16 mouse cellular contexts compared by ENCODE assay signal in genomic region chr3:37705436-37705835, GRCm38 (mm10). TPM values are rescaled to one million over a fixed set of nuclear protein-coding genes. Genes with fewer than 3 reads are reported as not detected.
A peak's percentile ranks its signal among the peaks of the same experiment; 100 is the strongest.
DNase-seq lines count a peak whose midpoint lies in the region; ATAC-seq and TF ChIP-seq lines count a peak whose summit lies in the region.
"Had no signal": no experiment of that assay in that cellular context is flagged by ENCODE, and none has a peak within 500 bp of the region (broad histone marks: within the 10 kb centered on the region; RNA-seq: fewer than 3 reads in every experiment).

No protein-coding gene starts in this region.

- no peak for TF ChIP-seq CTCF in lung, embryonic 14.5 days (IDR thresholded peaks at IDR 0.05; ENCODE audit: low read depth)

- intact Hi-C loops in heart, postnatal 10 days (cut with DNase I) = no loop called here

- peaks cover 6% of the 10 kb centered on the region; the same call in 1 of the 2 replicates for H3K27me3 ChIP-seq in heart, embryonic 12.5 days (replicated peaks)
- no peaks in the 10 kb centered on the region for H3K27me3 ChIP-seq in lung, embryonic 14.5 days (ENCODE audit: insufficient read depth, low read length)
- H3K27me3 ChIP-seq in embryonic facial prominence, embryonic 12.5 days = no peaks in the 10 kb centered on the region
- no peaks in the 10 kb centered on the region for H3K27me3 ChIP-seq in limb, embryonic 13.5 days
- H3K27me3 ChIP-seq: midbrain, embryonic 12.5 days; neural tube, embryonic 13.5 days had no signal

- DNase-seq in heart, postnatal 10 days = no peak
- DNase-seq in lung, embryonic 14.5 days = peak; percentile 28
- DNase-seq in lung, postnatal 25 days (ENCODE audit: low spot score) = no peak
- DNase-seq in cerebellum, postnatal 14 days = no peak
- no peak for DNase-seq in cerebellum, adult 8-10 months
- DNase-seq: cerebellum, adult 2 months; gastrocnemius, postnatal 25 days; right cerebral cortex, adult 18-20 months; thymus, postnatal 25 days had no signal

- peaks cover 19% of the 10 kb centered on the region; the same call in 1 of the 2 replicates for H3K9me3 ChIP-seq in heart, embryonic 12.5 days (replicated peaks)
- no peaks in the 10 kb centered on the region for H3K9me3 ChIP-seq in lung, embryonic 14.5 days (ENCODE audit: low read depth, low read length)
- no peaks in the 10 kb centered on the region for H3K9me3 ChIP-seq in embryonic facial prominence, embryonic 12.5 days
- peaks cover 5% of the 10 kb centered on the region; the same call in 1 of the 2 replicates for H3K9me3 ChIP-seq in limb, embryonic 13.5 days
- H3K9me3 ChIP-seq: midbrain, embryonic 12.5 days; neural tube, embryonic 13.5 days had no signal

- H3K4me1 ChIP-seq in heart, embryonic 12.5 days (replicated peaks) = peaks cover 13% of the 10 kb centered on the region
- H3K4me1 ChIP-seq in lung, embryonic 14.5 days (ENCODE audit: insufficient read depth) = peaks cover 5% of the 10 kb centered on the region; the same call in 1 of the 2 replicates
- H3K4me1 ChIP-seq in embryonic facial prominence, embryonic 12.5 days = peaks cover 9% of the 10 kb centered on the region
- peaks cover 15% of the 10 kb centered on the region; the same call in 1 of the 2 replicates for H3K4me1 ChIP-seq in limb, embryonic 13.5 days
- H3K4me1 ChIP-seq: midbrain, embryonic 12.5 days; neural tube, embryonic 13.5 days had no signal

- no peaks in the 10 kb centered on the region for H3K36me3 ChIP-seq in heart, embryonic 12.5 days
- H3K36me3 ChIP-seq in lung, embryonic 14.5 days (ENCODE audit: insufficient read depth) = no peaks in the 10 kb centered on the region
- H3K36me3 ChIP-seq in embryonic facial prominence, embryonic 12.5 days = no peaks in the 10 kb centered on the region
- H3K36me3 ChIP-seq in limb, embryonic 13.5 days = no peaks in the 10 kb centered on the region
- H3K36me3 ChIP-seq: midbrain, embryonic 12.5 days; neural tube, embryonic 13.5 days had no signal

- WGBS in heart, embryonic 12.5 days = 8% methylated on average over 6 of the region's 6 CpGs
- WGBS in lung, embryonic 14.5 days = 14% methylated on average over 6 of the region's 6 CpGs
- WGBS in embryonic facial prominence, embryonic 12.5 days = 13% methylated on average over 6 of the region's 6 CpGs
- 20% methylated on average over 6 of the region's 6 CpGs for WGBS in limb, embryonic 13.5 days

- no peak overlapping the region for H3K9ac ChIP-seq in heart, embryonic 12.5 days
- no peak overlapping the region for H3K9ac ChIP-seq in lung, embryonic 14.5 days
- no peak overlapping the region for H3K9ac ChIP-seq in embryonic facial prominence, embryonic 12.5 days
- H3K9ac ChIP-seq in limb, embryonic 13.5 days = no peak overlapping the region
- H3K9ac ChIP-seq: liver, embryonic 14.5 days; midbrain, embryonic 12.5 days; neural tube, embryonic 13.5 days had no signal

- H3K27ac ChIP-seq in heart, embryonic 12.5 days (ENCODE audit: poor library complexity, severe bottlenecking) = no peak overlapping the region
- peak overlapping the region; percentile 51; the same call in 1 of the 2 replicates for H3K27ac ChIP-seq in lung, embryonic 14.5 days (ENCODE audit: low read depth)
- H3K27ac ChIP-seq in embryonic facial prominence, embryonic 12.5 days = peak overlapping the region; percentile 3; the same call in 1 of the 2 replicates
- H3K27ac ChIP-seq in limb, embryonic 13.5 days = 0 out of 2 replicates have a peak overlapping the region, but pooled peaks have one; percentile 44
- H3K27ac ChIP-seq: liver, embryonic 14.5 days; midbrain, embryonic 12.5 days; neural tube, embryonic 13.5 days had no signal

- H3K4me3 ChIP-seq in heart, embryonic 12.5 days = no peak overlapping the region
- H3K4me3 ChIP-seq in lung, embryonic 14.5 days (ENCODE audit: low read depth, low read length) = no peak overlapping the region
- no peak overlapping the region for H3K4me3 ChIP-seq in embryonic facial prominence, embryonic 12.5 days
- H3K4me3 ChIP-seq in limb, embryonic 13.5 days = no peak overlapping the region
- H3K4me3 ChIP-seq: midbrain, embryonic 12.5 days; neural tube, embryonic 13.5 days had no signal

- H3K4me2 ChIP-seq in heart, embryonic 12.5 days = no peak overlapping the region; the same call in 1 of the 2 replicates
- H3K4me2 ChIP-seq in lung, embryonic 14.5 days = peak overlapping the region; percentile 7; the same call in 1 of the 2 replicates
- no peak overlapping the region for H3K4me2 ChIP-seq in embryonic facial prominence, embryonic 12.5 days (replicated peaks)
- H3K4me2 ChIP-seq in limb, embryonic 13.5 days (replicated peaks) = 0 out of 2 replicates have a peak overlapping the region, but pooled peaks have one; percentile 21
- H3K4me2 ChIP-seq: midbrain, embryonic 12.5 days; neural tube, embryonic 13.5 days had no signal

- ATAC-seq in heart, embryonic 12.5 days (ENCODE audit: insufficient number of reproducible peaks, low FRiP score) = 0 out of 2 replicates have a peak, but pooled peaks have one; percentile 9
- ATAC-seq in lung, embryonic 14.5 days (ENCODE audit: insufficient read depth) = peak; percentile 45; the same call in 1 of the 2 replicates
- ATAC-seq in embryonic facial prominence, embryonic 12.5 days (ENCODE audit: insufficient number of reproducible peaks, insufficient read depth, low FRiP score, low TSS enrichment) = no peak
- ATAC-seq in limb, embryonic 13.5 days (ENCODE audit: low FRiP score, low read depth) = no peak
- ATAC-seq: CD4-positive, CD25-positive, alpha-beta regulatory T cell, adult 4 months had no signal

RNA-seq across cellular contexts. Expression of gene Gm5148, which starts 18.9 kb away (rescaled TPM):
- 1.5 and 1.8 TPM in 2 replicates for polyA plus RNA-seq in heart, embryonic 12.5 days (2016; fragmentation: Nextera tagmentation; extraction: Ambion mirVana)
- under 1 TPM in 1 of 2 experiments, not detected in 1; 0.38 TPM for total RNA-seq in heart, postnatal 10 days (2021)
- 6.6 and 6.7 TPM in 2 replicates for polyA plus RNA-seq in lung, embryonic 14.5 days (2014; fragmentation: Nextera tagmentation; extraction: Ambion mirVana)
- polyA plus RNA-seq in embryonic facial prominence, embryonic 12.5 days (2016; fragmentation: Nextera tagmentation; extraction: Ambion mirVana) = 4.3 and 5.2 TPM in 2 replicates
- polyA plus RNA-seq in limb, embryonic 13.5 days (2015; fragmentation: Nextera tagmentation; extraction: Ambion mirVana) = 5.6 and 7.5 TPM in 2 replicates

Comparison
In these comparisons a context has a peak if more than half of its experiments do, and no peak if none do; other contexts are left out.
1. ATAC-seq: peak in heart, embryonic 12.5 days (single experiment) and lung, embryonic 14.5 days (single experiment); none in embryonic facial prominence, embryonic 12.5 days (single experiment) and limb, embryonic 13.5 days (single experiment).
2. H3K4me2 ChIP-seq: peak in lung, embryonic 14.5 days (single experiment) and limb, embryonic 13.5 days (single experiment); none in heart, embryonic 12.5 days (single experiment) and embryonic facial prominence, embryonic 12.5 days (single experiment).